Mouse (Mus musculus) lung, postnatal 0 days (tissue): Measurements from ENCODE around the gene Ech1.

Experiments used
- CTCF ChIP-seq: IDR thresholded peaks from 2 replicates; pipeline ENCODE4 v1.5.1; 2016; ENCODE audit warnings: antibody characterized with exemption, mild to moderate bottlenecking
- EP300 ChIP-seq: IDR thresholded peaks from 2 replicates; pipeline ENCODE4 v1.6.1; 2016; ENCODE audit warnings: antibody characterized with exemption, mild to moderate bottlenecking, control low read depth

DNA sequence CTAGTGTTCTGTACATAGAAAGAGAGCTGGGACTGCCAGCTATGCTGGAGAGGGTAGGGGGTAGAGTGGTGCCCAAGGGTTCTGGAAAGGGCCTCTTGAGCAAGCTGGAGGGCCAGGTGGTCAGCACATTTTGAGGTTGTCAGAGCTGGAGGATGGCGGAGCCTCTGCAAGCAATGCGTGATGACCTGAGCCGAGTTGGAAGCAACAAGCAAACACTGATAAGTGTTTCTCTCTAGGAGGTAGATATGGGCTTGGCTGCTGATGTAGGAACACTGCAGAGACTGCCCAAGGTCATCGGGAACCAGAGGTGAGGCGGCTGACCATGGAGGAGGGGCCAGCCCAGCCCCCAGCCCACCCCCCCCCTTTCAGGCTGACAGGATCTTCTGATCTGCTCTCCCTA is 6.0 kb downstream of the Ech1 start:
- TF ChIP-seq EP300 (no peak), CTCF (no peak)
